Mouse (Mus musculus): ENCODE data around the gene Adap2. TPM values are rescaled to one million over a fixed set of nuclear protein-coding genes. Genes with fewer than 3 reads are reported as not detected.

Gene Adap2
- polyA plus RNA-seq, 1 experiment from 2014 or later = 5.4 TPM

GRCm38 (mm10) chr11:80204941-80205340 lies 51.0 kb downstream of the Adap2 start:
- H3K4me3 ChIP-seq (ENCODE audit: low read depth, low read length) = no peak overlapping the region
- no peak overlapping the region for H3K9ac ChIP-seq (ENCODE audit: low read length)
- no peaks in the 10 kb centered on the region for H3K36me3 ChIP-seq (ENCODE audit: control insufficient read depth, insufficient read depth, low read length)
- no peak overlapping the region for H3K4me2 ChIP-seq (replicated peaks; ENCODE audit: low read depth)
- DNase-seq (ENCODE audit: low spot score) (no peak), ATAC-seq (ENCODE audit: low FRiP score, low TSS enrichment) (no peak)
- no peaks in the 10 kb centered on the region for H3K4me1 ChIP-seq (replicated peaks; ENCODE audit: control insufficient read depth, insufficient read depth)
- no peak for TF ChIP-seq EP300 (optimal IDR thresholded peaks at IDR 0.05)
- WGBS = 60% methylated on average over 5 of the region's 5 CpGs
- H3K9me3 ChIP-seq (ENCODE audit: control insufficient read depth, low read length) = no peaks in the 10 kb centered on the region
- no peaks in the 10 kb centered on the region for H3K27me3 ChIP-seq (ENCODE audit: control insufficient read depth, insufficient read depth, low read length)
- no peak overlapping the region for H3K27ac ChIP-seq (replicated peaks)

GRCm38 (mm10) chr11:80208465-80208859 lies 54.6 kb downstream of the Adap2 start:
- ATAC-seq (ENCODE audit: low FRiP score, low TSS enrichment) = peak; percentile 0; the same call in 1 of the 2 replicates

GRCm38 (mm10) chr11:80208860-80209800 lies 55.2 kb downstream of the Adap2 start, which contains the start of gene Rhot1:
Gene Rhot1 (plus strand): TSS chr11:80209019.
- Histone ChIP-seq H3K27me3 (ENCODE audit: control insufficient read depth, insufficient read depth, low read length) (no peaks in the 10 kb centered on the region), H3K27ac (replicated peaks) (peak within 1 kb of the TSS; percentile 97), H3K4me2 (replicated peaks; ENCODE audit: low read depth) (peak within 1 kb of the TSS; percentile 52), H3K9ac (ENCODE audit: low read length) (peak within 1 kb of the TSS; percentile 96), H3K4me1 (replicated peaks; ENCODE audit: control insufficient read depth, insufficient read depth) (no peaks in the 10 kb centered on the region), H3K36me3 (ENCODE audit: control insufficient read depth, insufficient read depth, low read length) (no peaks in the 10 kb centered on the region), H3K9me3 (ENCODE audit: control insufficient read depth, low read length) (no peaks in the 10 kb centered on the region), H3K4me3 (ENCODE audit: low read depth, low read length) (peak within 1 kb of the TSS; percentile 98)
- TF ChIP-seq CTCF (IDR thresholded peaks at IDR 0.05; ENCODE audit: low read depth) = peak; percentile 88
- TF ChIP-seq EP300 (optimal IDR thresholded peaks at IDR 0.05) = no peak
- peak; percentile 97 for ATAC-seq (ENCODE audit: low FRiP score, low TSS enrichment)
- under 1% methylated on average over 68 of the region's 78 CpGs for WGBS
- DNase-seq (ENCODE audit: low spot score) = peak; percentile 97

More at GRCm38 (mm10) chr11:80208465-80208859, 54.6 kb downstream of the Adap2 start:
- WGBS = 38% methylated on average over 7 of the region's 7 CpGs
- H3K27me3 ChIP-seq (ENCODE audit: control insufficient read depth, insufficient read depth, low read length) = no peaks in the 10 kb centered on the region
- no peaks in the 10 kb centered on the region for H3K4me1 ChIP-seq (replicated peaks; ENCODE audit: control insufficient read depth, insufficient read depth)
- H3K27ac ChIP-seq (replicated peaks) = no peak overlapping the region
- no peak overlapping the region for H3K9ac ChIP-seq (ENCODE audit: low read length)
- TF ChIP-seq EP300 (optimal IDR thresholded peaks at IDR 0.05) (no peak), CTCF (IDR thresholded peaks at IDR 0.05; ENCODE audit: low read depth) (no peak)
- no peak overlapping the region for H3K4me3 ChIP-seq (ENCODE audit: low read depth, low read length)
- H3K4me2 ChIP-seq (replicated peaks; ENCODE audit: low read depth) = no peak overlapping the region
- no peaks in the 10 kb centered on the region for H3K36me3 ChIP-seq (ENCODE audit: control insufficient read depth, insufficient read depth, low read length)
- DNase-seq (ENCODE audit: low spot score) = no peak
- H3K9me3 ChIP-seq (ENCODE audit: control insufficient read depth, low read length) = no peaks in the 10 kb centered on the region

GRCm38 (mm10) chr11:80210321-80210720 lies 56.4 kb downstream of the Adap2 start:
- Histone ChIP-seq H3K9ac (ENCODE audit: low read length) (no peak overlapping the region), H3K4me1 (replicated peaks; ENCODE audit: control insufficient read depth, insufficient read depth) (no peaks in the 10 kb centered on the region), H3K4me3 (ENCODE audit: low read depth, low read length) (peak overlapping the region; percentile 98; the same call in 1 of the 2 replicates), H3K36me3 (ENCODE audit: control insufficient read depth, insufficient read depth, low read length) (no peaks in the 10 kb centered on the region; the same call in 1 of the 2 replicates), H3K27ac (replicated peaks) (no peak overlapping the region), H3K9me3 (ENCODE audit: control insufficient read depth, low read length) (no peaks in the 10 kb centered on the region), H3K4me2 (replicated peaks; ENCODE audit: low read depth) (peak overlapping the region; percentile 52), H3K27me3 (ENCODE audit: control insufficient read depth, insufficient read depth, low read length) (no peaks in the 10 kb centered on the region)
- TF ChIP-seq EP300 (optimal IDR thresholded peaks at IDR 0.05) (no peak), CTCF (IDR thresholded peaks at IDR 0.05; ENCODE audit: low read depth) (no peak)
- ATAC-seq (ENCODE audit: low FRiP score, low TSS enrichment) (no peak), DNase-seq (ENCODE audit: low spot score) (no peak)
- 27% methylated on average over 6 of the region's 6 CpGs for WGBS

GRCm38 (mm10) chr11:80212282-80212681 lies 58.4 kb downstream of the Adap2 start:
- TF ChIP-seq CTCF (IDR thresholded peaks at IDR 0.05; ENCODE audit: low read depth) (no peak), EP300 (optimal IDR thresholded peaks at IDR 0.05) (no peak)
- Histone ChIP-seq H3K4me3 (ENCODE audit: low read depth, low read length) (no peak overlapping the region), H3K9ac (ENCODE audit: low read length) (no peak overlapping the region), H3K4me2 (replicated peaks; ENCODE audit: low read depth) (no peak overlapping the region), H3K27ac (replicated peaks) (no peak overlapping the region), H3K4me1 (replicated peaks; ENCODE audit: control insufficient read depth, insufficient read depth) (no peaks in the 10 kb centered on the region), H3K36me3 (ENCODE audit: control insufficient read depth, insufficient read depth, low read length) (no peaks in the 10 kb centered on the region; the same call in 1 of the 2 replicates), H3K9me3 (ENCODE audit: control insufficient read depth, low read length) (no peaks in the 10 kb centered on the region), H3K27me3 (ENCODE audit: control insufficient read depth, insufficient read depth, low read length) (no peaks in the 10 kb centered on the region)
- ATAC-seq (ENCODE audit: low FRiP score, low TSS enrichment) (no peak), DNase-seq (ENCODE audit: low spot score) (no peak)
- WGBS = 88% methylated on average over 2 of the region's 2 CpGs

- 69% methylated on average over 3 of the region's 3 CpGs for WGBS
- H3K4me1 ChIP-seq (replicated peaks; ENCODE audit: control insufficient read depth, insufficient read depth) = no peaks in the 10 kb centered on the region
Observed at GRCm38 (mm10) chr11:80215291-80215690, 61.4 kb downstream of the Adap2 start.

More at GRCm38 (mm10) chr11:80215291-80215690, 61.4 kb downstream of the Adap2 start:
- no peaks in the 10 kb centered on the region; the same call in 1 of the 2 replicates for H3K36me3 ChIP-seq (ENCODE audit: control insufficient read depth, insufficient read depth, low read length)
- peak; percentile 48; the same call in 1 of the 2 replicates for ATAC-seq (ENCODE audit: low FRiP score, low TSS enrichment)
- no peaks in the 10 kb centered on the region for H3K9me3 ChIP-seq (ENCODE audit: control insufficient read depth, low read length)
- H3K27me3 ChIP-seq (ENCODE audit: control insufficient read depth, insufficient read depth, low read length) = no peaks in the 10 kb centered on the region
- H3K4me3 ChIP-seq (ENCODE audit: low read depth, low read length) = no peak overlapping the region
- no peak overlapping the region for H3K4me2 ChIP-seq (replicated peaks; ENCODE audit: low read depth)
- TF ChIP-seq EP300 (optimal IDR thresholded peaks at IDR 0.05) (no peak), CTCF (IDR thresholded peaks at IDR 0.05; ENCODE audit: low read depth) (no peak)
- no peak for DNase-seq (ENCODE audit: low spot score)
- H3K27ac ChIP-seq (replicated peaks) = no peak overlapping the region
- H3K9ac ChIP-seq (ENCODE audit: low read length) = no peak overlapping the region

Measured in stomach, postnatal 0 days (tissue).